Mouse (Mus musculus): ENCODE measurements around the gene Pcsk4. TPM values are rescaled to one million over a fixed set of nuclear protein-coding genes. Genes with fewer than 3 reads are reported as not detected.

Gene Pcsk4
- 1.8 and 2.1 TPM in 2 replicates for polyA plus RNA-seq (2015; fragmentation: Nextera tagmentation; extraction: Ambion mirVana)

GRCm38 (mm10) chr10:80329273-80330081 lies at the start of gene Pcsk4, which contains the start of gene Reep6:
Gene Pcsk4, minus strand, starts transcription at chr10:80329498.
Gene Reep6, plus strand, starts transcription at chr10:80329953.
- Histone ChIP-seq H3K27ac (replicated peaks) (no peak within 1 kb of the TSS), H3K9me3 (no peaks in the 10 kb centered on the region), H3K4me2 (peak within 1 kb of the TSS; percentile 95), H3K27me3 (replicated peaks) (peaks cover 70% of the 10 kb centered on the region), H3K9ac (peak within 1 kb of the TSS; percentile 81), H3K4me1 (peaks cover 22% of the 10 kb centered on the region), H3K4me3 (peak within 1 kb of the TSS; percentile 57), H3K36me3 (no peaks in the 10 kb centered on the region)
- peak; percentile 92 for ATAC-seq (ENCODE audit: extremely low read depth, insufficient number of reproducible peaks, low FRiP score, low TSS enrichment)
- WGBS = 3% methylated on average over 36 of the region's 36 CpGs

- no peak for ATAC-seq (ENCODE audit: extremely low read depth, insufficient number of reproducible peaks, low FRiP score, low TSS enrichment)
These were observed 48.4 kb upstream of the Pcsk4 start for GRCm38 (mm10) chr10:80377716-80378115.

GRCm38 (mm10) chr10:80376160-80376559 lies 46.9 kb upstream of the Pcsk4 start:
- Histone ChIP-seq H3K4me1 (peaks cover 5% of the 10 kb centered on the region; the same call in 1 of the 2 replicates), H3K4me2 (no peak overlapping the region), H3K9ac (no peak overlapping the region), H3K27ac (replicated peaks) (no peak overlapping the region), H3K36me3 (peaks cover 16% of the 10 kb centered on the region), H3K9me3 (no peaks in the 10 kb centered on the region), H3K27me3 (replicated peaks) (peaks cover 13% of the 10 kb centered on the region), H3K4me3 (no peak overlapping the region)
- 2% methylated on average over 7 of the region's 7 CpGs for WGBS
- no peak for ATAC-seq (ENCODE audit: extremely low read depth, insufficient number of reproducible peaks, low FRiP score, low TSS enrichment)

More at GRCm38 (mm10) chr10:80377716-80378115, 48.4 kb upstream of the Pcsk4 start:
- H3K27me3 ChIP-seq (replicated peaks) = peaks cover 7% of the 10 kb centered on the region
- H3K4me3 ChIP-seq = no peak overlapping the region
- no peak overlapping the region for H3K9ac ChIP-seq
- H3K9me3 ChIP-seq = no peaks in the 10 kb centered on the region
- H3K36me3 ChIP-seq = peaks cover 31% of the 10 kb centered on the region
- H3K27ac ChIP-seq (replicated peaks) = no peak overlapping the region
- H3K4me2 ChIP-seq = no peak overlapping the region
- H3K4me1 ChIP-seq = no peaks in the 10 kb centered on the region
- 37% methylated on average over 10 of the region's 10 CpGs for WGBS

GRCm38 (mm10) chr10:80374063-80374462 lies 44.8 kb upstream of the Pcsk4 start:
- WGBS = 17% methylated on average over 6 of the region's 6 CpGs
- no peak overlapping the region for H3K9ac ChIP-seq
- H3K9me3 ChIP-seq = no peaks in the 10 kb centered on the region
- H3K27ac ChIP-seq (replicated peaks) = no peak overlapping the region
- no peak for ATAC-seq (ENCODE audit: extremely low read depth, insufficient number of reproducible peaks, low FRiP score, low TSS enrichment)
- peaks cover 5% of the 10 kb centered on the region; the same call in 1 of the 2 replicates for H3K4me1 ChIP-seq
- H3K27me3 ChIP-seq (replicated peaks) = peaks cover 22% of the 10 kb centered on the region
- H3K4me2 ChIP-seq = no peak overlapping the region
- H3K36me3 ChIP-seq = no peaks in the 10 kb centered on the region
- H3K4me3 ChIP-seq = no peak overlapping the region

- H3K36me3 ChIP-seq = no peaks in the 10 kb centered on the region
- H3K4me1 ChIP-seq = peaks cover 5% of the 10 kb centered on the region; the same call in 1 of the 2 replicates
- H3K27ac ChIP-seq (replicated peaks) = no peak overlapping the region
- H3K27me3 ChIP-seq (replicated peaks) = peaks cover 25% of the 10 kb centered on the region
- 73% methylated on average over 6 of the region's 6 CpGs for WGBS
- no peak overlapping the region for H3K4me2 ChIP-seq
- no peak for ATAC-seq (ENCODE audit: extremely low read depth, insufficient number of reproducible peaks, low FRiP score, low TSS enrichment)
- H3K4me3 ChIP-seq = no peak overlapping the region
- H3K9ac ChIP-seq = no peak overlapping the region
- H3K9me3 ChIP-seq = no peaks in the 10 kb centered on the region
These were observed 43.4 kb upstream of the Pcsk4 start for GRCm38 (mm10) chr10:80372706-80373105.

GRCm38 (mm10) chr10:80371983-80372382 lies 42.7 kb upstream of the Pcsk4 start:
- Histone ChIP-seq H3K4me2 (peak overlapping the region; percentile 46), H3K27me3 (replicated peaks) (peaks cover 33% of the 10 kb centered on the region), H3K4me3 (0 out of 2 replicates have a peak overlapping the region, but pooled peaks have one; percentile 38), H3K9ac (no peak overlapping the region), H3K9me3 (no peaks in the 10 kb centered on the region), H3K27ac (replicated peaks) (no peak overlapping the region), H3K36me3 (no peaks in the 10 kb centered on the region), H3K4me1 (peaks cover 5% of the 10 kb centered on the region; the same call in 1 of the 2 replicates)
- WGBS = 50% methylated on average over 9 of the region's 9 CpGs
- ATAC-seq (ENCODE audit: extremely low read depth, insufficient number of reproducible peaks, low FRiP score, low TSS enrichment) = no peak

GRCm38 (mm10) chr10:80371411-80371966 lies 42.2 kb upstream of the Pcsk4 start:
- H3K4me2 ChIP-seq = peak overlapping the region; percentile 46
- H3K9me3 ChIP-seq = no peaks in the 10 kb centered on the region
- H3K36me3 ChIP-seq = no peaks in the 10 kb centered on the region
- no peak overlapping the region for H3K27ac ChIP-seq (replicated peaks)
- 3% methylated on average over 12 of the region's 12 CpGs for WGBS
- peak overlapping the region; percentile 38 for H3K4me3 ChIP-seq
- H3K27me3 ChIP-seq (replicated peaks) = peaks cover 38% of the 10 kb centered on the region
- H3K4me1 ChIP-seq = peaks cover 5% of the 10 kb centered on the region; the same call in 1 of the 2 replicates
- peak overlapping the region; percentile 61; the same call in 1 of the 2 replicates for H3K9ac ChIP-seq
- ATAC-seq (ENCODE audit: extremely low read depth, insufficient number of reproducible peaks, low FRiP score, low TSS enrichment) = no peak

GRCm38 (mm10) chr10:80369995-80370747 lies 40.9 kb upstream of the Pcsk4 start:
- WGBS = 73% methylated on average over 21 of the region's 21 CpGs
- Histone ChIP-seq H3K36me3 (no peaks in the 10 kb centered on the region), H3K27ac (replicated peaks) (no peak overlapping the region), H3K9ac (no peak overlapping the region), H3K9me3 (no peaks in the 10 kb centered on the region), H3K4me1 (peaks cover 5% of the 10 kb centered on the region; the same call in 1 of the 2 replicates), H3K27me3 (replicated peaks) (peaks cover 49% of the 10 kb centered on the region), H3K4me2 (no peak overlapping the region), H3K4me3 (no peak overlapping the region)
- no peak for ATAC-seq (ENCODE audit: extremely low read depth, insufficient number of reproducible peaks, low FRiP score, low TSS enrichment)

GRCm38 (mm10) chr10:80368392-80368791 lies 39.1 kb upstream of the Pcsk4 start:
- no peak for ATAC-seq (ENCODE audit: extremely low read depth, insufficient number of reproducible peaks, low FRiP score, low TSS enrichment)
- Histone ChIP-seq H3K27me3 (replicated peaks) (peaks cover 66% of the 10 kb centered on the region), H3K9ac (no peak overlapping the region), H3K4me3 (no peak overlapping the region), H3K4me1 (peaks cover 5% of the 10 kb centered on the region; the same call in 1 of the 2 replicates), H3K4me2 (no peak overlapping the region), H3K36me3 (no peaks in the 10 kb centered on the region), H3K27ac (replicated peaks) (no peak overlapping the region), H3K9me3 (no peaks in the 10 kb centered on the region)
- WGBS = 83% methylated on average over 6 of the region's 6 CpGs

GRCm38 (mm10) chr10:80367954-80368353 lies 38.7 kb upstream of the Pcsk4 start:
- Histone ChIP-seq H3K4me1 (peaks cover 5% of the 10 kb centered on the region; the same call in 1 of the 2 replicates), H3K4me2 (no peak overlapping the region), H3K36me3 (no peaks in the 10 kb centered on the region), H3K27me3 (replicated peaks) (peaks cover 65% of the 10 kb centered on the region), H3K27ac (replicated peaks) (no peak overlapping the region), H3K9me3 (no peaks in the 10 kb centered on the region), H3K4me3 (no peak overlapping the region), H3K9ac (no peak overlapping the region)
- no peak for ATAC-seq (ENCODE audit: extremely low read depth, insufficient number of reproducible peaks, low FRiP score, low TSS enrichment)
- 58% methylated on average over 5 of the region's 5 CpGs for WGBS

- Histone ChIP-seq H3K4me2 (no peak overlapping the region), H3K27me3 (replicated peaks) (peaks cover 68% of the 10 kb centered on the region), H3K27ac (replicated peaks) (no peak overlapping the region), H3K4me1 (no peaks in the 10 kb centered on the region), H3K36me3 (no peaks in the 10 kb centered on the region), H3K9ac (no peak overlapping the region), H3K4me3 (no peak overlapping the region), H3K9me3 (no peaks in the 10 kb centered on the region)
- WGBS = 56% methylated on average over 6 of the region's 6 CpGs
- ATAC-seq (ENCODE audit: extremely low read depth, insufficient number of reproducible peaks, low FRiP score, low TSS enrichment) = no peak
These were observed 36.4 kb upstream of the Pcsk4 start for GRCm38 (mm10) chr10:80365736-80366135.
